8 mouse cellular contexts compared by ENCODE assay signal in the genomic region with DNA sequence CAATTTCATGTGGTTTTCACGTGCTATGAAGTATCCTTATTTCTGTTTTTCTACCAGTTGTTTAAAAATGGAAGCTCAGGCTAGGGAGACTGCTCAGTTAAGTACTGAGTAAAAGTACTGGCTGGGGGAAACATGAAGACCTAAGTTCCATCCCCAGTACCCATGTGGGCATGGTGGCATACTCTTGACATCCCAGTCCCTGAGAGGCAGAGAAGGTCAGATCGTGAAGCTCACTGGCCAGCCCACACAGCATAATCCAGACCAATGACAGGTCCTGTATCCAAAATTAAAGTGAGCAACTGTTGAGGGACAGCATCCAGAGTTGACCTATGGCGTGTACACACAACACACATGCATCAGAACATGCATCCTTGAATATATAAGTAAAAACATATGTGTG. TPM values are rescaled to one million over a fixed set of nuclear protein-coding genes. Genes with fewer than 3 reads are reported as not detected.
A peak's percentile ranks its signal among the peaks of the same experiment; 100 is the strongest.
DNase-seq lines count a peak whose midpoint lies in the region; ATAC-seq and TF ChIP-seq lines count a peak whose summit lies in the region.

No protein-coding gene starts in this region.

- no peak overlapping the region for H3ac ChIP-seq in C2C12 (ENCODE audit: control insufficient read depth, insufficient read length, low read depth)

- no peak overlapping the region for H3K4me3 ChIP-seq in heart, postnatal 0 days (ENCODE audit: low read depth, low read length)
- H3K4me3 ChIP-seq in C2C12 (ENCODE audit: insufficient read depth, poor library complexity, severe bottlenecking) (peak overlapping the region; percentile 86), E14TG2a.4 (replicated peaks; ENCODE audit: low read length) (peak overlapping the region; percentile 97)
- H3K4me3 ChIP-seq in liver, embryonic 12.5 days = peak overlapping the region; percentile 77

- TF ChIP-seq CTCF in heart, postnatal 0 days (IDR thresholded peaks at IDR 0.05; ENCODE audit: low read depth) = no peak
- TF ChIP-seq CTCF in C2C12 (IDR thresholded peaks at IDR 0.05; ENCODE audit: control insufficient read depth, insufficient read depth, insufficient read length) (no peak), E14TG2a.4 (conservative IDR thresholded peaks at IDR 0.05; ENCODE audit: low read length) (no peak)

- ATAC-seq in heart, postnatal 0 days (ENCODE audit: insufficient read depth, low read depth) = no peak
- ATAC-seq in liver, embryonic 12.5 days = no peak

- H3K27ac ChIP-seq in heart, postnatal 0 days (ENCODE audit: low read depth) = no peak overlapping the region
- peak overlapping the region; percentile 95 for H3K27ac ChIP-seq in liver, embryonic 12.5 days

- H3K79me3 ChIP-seq in C2C12 (ENCODE audit: low read depth) = peaks cover 40% of the 10 kb centered on the region

- WGBS in heart, postnatal 0 days = 69% methylated on average over 3 of the region's 3 CpGs
- WGBS in liver, embryonic 12.5 days (ENCODE audit: insufficient replicate concordance) = 62% methylated on average over 3 of the region's 3 CpGs

- no peaks in the 10 kb centered on the region for H3K9me3 ChIP-seq in heart, postnatal 0 days (replicated peaks; ENCODE audit: control insufficient read depth, low read length)
- H3K9me3 ChIP-seq in E14TG2a.4 (ENCODE audit: low read length) = peaks cover 6% of the 10 kb centered on the region
- H3K9me3 ChIP-seq in liver, embryonic 12.5 days (replicated peaks) = no peaks in the 10 kb centered on the region

- DNase-seq in heart, postnatal 0 days (ENCODE audit: low spot score) = no peak
- DNase-seq in heart, adult 8-10 months (ENCODE audit: low spot score) = no peak
- DNase-seq in right cerebral cortex, postnatal 25 days = no peak
- DNase-seq in right cerebral cortex, postnatal 36 days (ENCODE audit: low spot score in 2 of 2) = no peak
- no peak for DNase-seq in retina, postnatal 1 day

- H3K4me1 ChIP-seq in heart, postnatal 0 days (ENCODE audit: control insufficient read depth, insufficient read depth) = no peaks in the 10 kb centered on the region
- H3K4me1 ChIP-seq in E14TG2a.4 (replicated peaks; ENCODE audit: low read depth, low read length) = peaks cover 60% of the 10 kb centered on the region
- peaks cover 58% of the 10 kb centered on the region for H3K4me1 ChIP-seq in liver, embryonic 12.5 days

- peaks cover 50% of the 10 kb centered on the region for H3K79me2 ChIP-seq in C2C12 (ENCODE audit: control insufficient read depth, insufficient read depth)

- no peak overlapping the region for H3K9ac ChIP-seq in heart, postnatal 0 days (replicated peaks; ENCODE audit: low read depth, low read length)
- H3K9ac ChIP-seq in liver, embryonic 12.5 days = peak overlapping the region; percentile 89

- no peaks in the 10 kb centered on the region for H3K27me3 ChIP-seq in heart, postnatal 0 days (ENCODE audit: control insufficient read depth, insufficient read depth, low read length)
- H3K27me3 ChIP-seq in C2C12 (ENCODE audit: control insufficient read depth, insufficient read depth, insufficient read length) (no peaks in the 10 kb centered on the region), E14TG2a.4 (ENCODE audit: insufficient read depth, low read length) (no peaks in the 10 kb centered on the region)
- no peaks in the 10 kb centered on the region for H3K27me3 ChIP-seq in liver, embryonic 12.5 days (replicated peaks)

- no peaks in the 10 kb centered on the region; the same call in 1 of the 2 replicates for H3K36me3 ChIP-seq in heart, postnatal 0 days (replicated peaks; ENCODE audit: control insufficient read depth, insufficient read depth, low read length)
- peaks cover 22% of the 10 kb centered on the region for H3K36me3 ChIP-seq in C2C12 (ENCODE audit: control insufficient read depth, insufficient read depth)
- H3K36me3 ChIP-seq in E14TG2a.4 (ENCODE audit: insufficient read depth, low read length) = peaks cover 31% of the 10 kb centered on the region
- H3K36me3 ChIP-seq in liver, embryonic 12.5 days = peaks cover 28% of the 10 kb centered on the region

- TF ChIP-seq EP300 in heart, postnatal 0 days (IDR thresholded peaks at IDR 0.05; ENCODE audit: low read depth) = no peak

- H3K4me2 ChIP-seq in heart, postnatal 0 days (ENCODE audit: low read depth, low read length) = peak overlapping the region; percentile 93; the same call in 1 of the 2 replicates
- peak overlapping the region; percentile 97 for H3K4me2 ChIP-seq in liver, embryonic 12.5 days

TF ChIP-seq in C2C12, 6 proteins besides CTCF, POLR2A, EP300 and RAD21:
- TF ChIP-seq MYOD1 (IDR thresholded peaks at IDR 0.05; ENCODE audit: control insufficient read depth, insufficient read length, low read depth) (no peak), CEBPB (IDR thresholded peaks at IDR 0.05; ENCODE audit: low read depth) (no peak), FOSL1 (IDR thresholded peaks at IDR 0.05; ENCODE audit: insufficient read depth, low read length, poor library complexity, severe bottlenecking) (no peak), MAX (IDR thresholded peaks at IDR 0.05) (no peak), USF1 (IDR thresholded peaks at IDR 0.05; ENCODE audit: low read depth) (no peak), MYOG (IDR thresholded peaks at IDR 0.05; ENCODE audit: control insufficient read depth, extremely low read depth, insufficient read length) (no peak)

RNA-seq across cellular contexts. Expression of a gene that starts 1.5 kb away (rescaled TPM):
- total RNA-seq in heart, postnatal 0 days (2014; rRNA removed; ENCODE audit: low replicate concordance) = 2.8 and 7.2 TPM in 2 replicates
- 2.3 and 3.0 TPM in 2 replicates for polyA plus RNA-seq in heart, postnatal 0 days (2015; fragmentation: Nextera tagmentation; extraction: Ambion mirVana)
- 1 to 10 TPM in 2 of 4 experiments, under 1 TPM in 2; 0.72 to 1.9 (median 1.2) TPM for total RNA-seq in heart, adult 8-10 months (2022)
- 43.6 TPM for polyA plus RNA-seq in C2C12 (2012; fragmentation: generic; extraction: Trizol)
- 36.5 TPM in 2 replicates for polyA plus RNA-seq in liver, embryonic 12.5 days (2016; fragmentation: Nextera tagmentation; extraction: Ambion mirVana)
